Mouse (Mus musculus): ENCODE data around the gene Hic1.

Hic1 gene

GRCm38 (mm10) chr11:75169405-75170080 lies at the start of gene Hic1:
Gene Hic1 (minus strand): TSS chr11:75169519.
- DNase-seq = peak; percentile 6

GRCm38 (mm10) chr11:75214081-75214950 lies 45.0 kb upstream of the Hic1 start:
- DNase-seq = no peak

- DNase-seq = peak; percentile 29
Observed at GRCm38 (mm10) chr11:75213372-75214080, 44.2 kb upstream of the Hic1 start.

DNA sequence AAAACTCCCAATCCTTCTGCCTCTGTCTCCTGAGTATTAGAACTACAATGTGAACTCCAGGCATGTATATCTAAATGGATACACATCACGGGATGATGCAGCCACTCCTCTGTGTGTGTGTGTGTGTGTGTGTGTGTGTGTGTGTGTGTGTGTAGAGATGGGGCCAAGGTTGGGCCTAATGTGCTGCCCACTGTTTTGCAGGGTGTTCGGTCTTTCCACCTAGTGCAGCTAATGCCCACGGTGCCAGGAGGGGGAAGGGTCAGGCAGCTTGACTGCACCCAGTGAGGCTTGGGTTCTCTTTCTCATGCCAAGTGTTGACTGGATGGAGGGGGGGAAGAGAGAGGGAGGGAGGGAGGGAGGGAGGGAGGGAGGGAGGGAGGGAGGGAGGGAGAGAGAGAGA lies 43.6 kb upstream of the Hic1 start:
- no peak for DNase-seq

GRCm38 (mm10) chr11:75212031-75212667 lies 42.8 kb upstream of the Hic1 start:
- no peak for DNase-seq

- DNase-seq = no peak
Observed at GRCm38 (mm10) chr11:75210755-75211154, 41.4 kb upstream of the Hic1 start.

GRCm38 (mm10) chr11:75210093-75210492 lies 40.8 kb upstream of the Hic1 start:
- DNase-seq = no peak

DNA sequence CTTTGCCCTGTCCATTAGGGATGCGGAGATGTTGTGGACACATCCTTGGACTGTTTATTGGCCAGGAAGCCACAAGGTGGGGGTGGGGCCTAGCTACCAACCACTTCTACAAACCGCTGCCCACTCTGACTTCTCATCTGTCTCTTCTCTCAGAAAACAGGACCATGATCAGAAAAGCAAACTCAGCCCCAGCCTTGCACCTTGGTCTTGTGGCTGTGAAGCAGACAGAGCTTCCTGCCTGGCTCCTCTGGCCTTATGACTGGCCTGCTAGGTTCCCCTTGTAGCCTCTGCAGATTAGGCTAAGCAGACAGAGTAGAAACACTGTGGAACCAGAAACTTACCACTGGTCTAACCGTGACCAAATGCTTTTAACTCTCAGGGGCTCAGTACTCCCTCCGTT lies 40.0 kb upstream of the Hic1 start:
- DNase-seq = no peak

DNA sequence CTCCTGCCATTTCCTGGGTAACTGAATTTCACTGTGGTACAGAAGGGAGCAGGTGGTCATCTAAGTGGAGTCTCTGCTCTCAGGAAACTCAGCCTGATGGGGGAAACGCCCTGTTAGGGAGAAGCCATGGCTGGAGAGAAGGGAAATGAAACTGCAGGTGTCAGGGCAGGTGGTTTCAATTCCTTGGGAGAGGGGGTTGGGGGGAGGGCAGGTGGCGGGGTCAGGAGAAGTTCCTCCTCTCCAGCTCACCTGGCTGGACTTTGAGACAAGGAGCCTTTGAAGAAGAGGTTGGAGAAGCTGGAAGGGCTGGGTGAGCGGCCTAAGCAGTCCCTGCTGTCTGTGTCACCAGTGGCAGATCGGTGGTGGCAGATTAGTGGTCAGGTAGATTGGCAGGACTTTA lies 37.0 kb upstream of the Hic1 start:
- no peak for DNase-seq

GRCm38 (mm10) chr11:75204472-75204871 lies 35.2 kb upstream of the Hic1 start:
- peak; percentile 22 for DNase-seq

DNA sequence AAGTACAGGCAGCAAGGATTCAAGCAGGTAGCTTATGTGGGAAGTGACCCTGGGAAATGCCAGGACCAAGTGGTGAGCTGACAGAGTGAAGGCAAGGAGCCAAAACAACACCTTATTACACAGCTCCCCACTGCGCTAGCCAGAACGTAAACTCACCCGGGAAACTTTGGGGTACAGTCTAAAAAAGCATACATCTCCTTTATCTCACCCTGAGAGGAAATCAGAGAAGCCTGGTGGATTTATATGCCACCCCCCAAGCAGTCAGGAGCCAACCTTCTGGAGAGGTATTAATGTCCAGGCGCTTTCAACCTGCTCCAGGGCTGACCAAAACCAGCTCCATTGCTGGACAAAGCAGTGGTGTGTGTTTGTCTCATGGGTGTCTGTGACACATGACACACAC lies 34.6 kb upstream of the Hic1 start:
- DNase-seq = no peak

DNA sequence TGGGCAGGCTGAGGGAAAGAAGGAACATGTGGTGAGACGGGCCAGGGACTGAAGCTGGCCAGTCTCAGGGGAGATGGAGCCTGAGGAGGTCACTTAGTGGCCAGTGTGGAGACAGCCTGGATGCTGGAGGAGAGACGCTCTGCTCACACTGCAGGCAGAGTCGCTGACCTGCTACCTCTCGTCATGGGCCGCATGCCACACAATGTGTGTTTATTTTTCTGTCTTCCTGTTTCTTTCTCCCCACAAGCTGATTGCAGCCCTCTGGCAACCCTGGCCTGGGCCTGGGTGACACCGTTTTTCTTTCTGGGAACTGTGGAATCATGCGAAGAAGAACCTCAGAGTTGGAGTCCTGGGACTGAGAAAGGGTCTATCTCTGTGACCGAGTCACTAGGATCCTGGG lies 32.4 kb upstream of the Hic1 start:
- DNase-seq = no peak

GRCm38 (mm10) chr11:75200935-75201334 lies 31.6 kb upstream of the Hic1 start:
- DNase-seq = no peak

- DNase-seq = no peak
Observed at GRCm38 (mm10) chr11:75199951-75200350, 30.6 kb upstream of the Hic1 start.

- no peak for DNase-seq
Observed at GRCm38 (mm10) chr11:75198792-75199191, 29.5 kb upstream of the Hic1 start.

GRCm38 (mm10) chr11:75197956-75198355 lies 28.6 kb upstream of the Hic1 start:
- no peak for DNase-seq

- no peak for DNase-seq
Observed at GRCm38 (mm10) chr11:75196131-75196530, 26.8 kb upstream of the Hic1 start.

DNA sequence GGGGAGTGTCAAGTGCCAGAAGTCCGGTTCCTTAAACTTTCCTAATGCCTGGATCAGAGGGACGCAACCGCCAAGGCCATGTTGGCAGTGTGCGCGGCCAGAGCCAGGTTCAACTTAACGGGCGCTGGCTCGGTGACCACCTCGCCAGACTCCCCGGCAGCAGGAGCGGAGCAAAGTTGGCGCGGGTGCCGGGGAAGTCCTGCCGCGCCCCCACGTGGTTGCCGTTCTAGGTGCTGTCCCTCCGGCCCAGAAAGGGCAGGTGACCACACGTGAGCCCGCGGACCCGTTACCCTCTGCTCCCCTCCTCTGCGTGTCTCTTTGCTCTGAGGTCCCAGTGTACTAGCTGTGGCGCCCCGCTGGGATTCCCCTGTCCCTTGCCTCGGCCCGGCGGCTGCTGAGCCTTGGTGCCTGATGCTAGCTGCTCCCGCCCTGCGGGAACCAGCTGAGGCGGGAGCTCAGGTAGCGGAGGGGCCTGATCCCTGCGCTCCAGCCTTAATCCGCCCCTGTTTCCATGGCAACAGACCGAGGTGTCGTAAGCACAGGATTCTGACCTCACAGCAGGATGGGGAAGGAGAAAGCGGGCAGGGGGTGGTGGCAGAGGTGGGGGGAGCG lies 25.6 kb upstream of the Hic1 start:
- peak; percentile 53 for DNase-seq

DNA sequence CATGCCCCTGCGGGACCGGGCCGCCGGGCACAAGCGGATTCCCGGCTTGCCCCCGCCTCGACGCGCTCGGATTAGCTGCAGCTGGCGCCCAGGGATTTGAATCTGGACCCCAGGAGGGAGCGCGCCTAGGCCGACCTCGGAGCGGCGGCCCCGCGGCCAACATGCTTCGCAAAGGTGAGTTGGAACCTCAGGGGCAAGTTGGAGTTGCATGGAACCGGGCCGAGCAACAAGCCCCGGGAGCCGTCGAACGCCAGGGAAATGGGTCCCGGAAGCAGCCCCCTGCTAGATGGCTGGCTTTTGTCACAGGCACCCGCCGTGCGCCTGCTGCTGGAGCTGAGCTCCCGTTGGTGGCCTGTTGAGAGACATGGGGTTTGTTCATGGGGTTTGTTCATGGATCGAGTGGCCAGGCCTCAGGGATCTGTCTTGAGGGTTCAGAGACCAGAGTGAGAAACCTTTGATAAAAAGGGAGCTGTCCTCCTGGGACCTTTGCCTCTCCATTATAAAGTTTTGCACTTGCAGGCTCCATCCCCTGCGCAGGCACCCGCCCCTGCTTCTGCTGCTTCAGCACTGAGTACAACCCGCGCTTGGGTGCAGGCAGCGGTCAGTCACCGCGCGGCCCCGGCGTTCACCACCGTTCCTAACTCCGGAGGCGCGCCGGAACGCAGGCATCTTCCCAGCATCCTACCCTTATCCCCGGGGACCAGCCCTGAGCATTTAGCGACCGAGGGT lies 25.0 kb upstream of the Hic1 start:
- peak; percentile 58 for DNase-seq

- DNase-seq = peak; percentile 81
Observed at GRCm38 (mm10) chr11:75193256-75194071, 24.1 kb upstream of the Hic1 start, which contains the start of gene Rtn4rl1. Gene Rtn4rl1 (plus strand): TSS chr11:75193783.
